Mouse (Mus musculus) small intestine, adult 2 months (tissue): ENCODE measurements around the gene Rnft2.

Source experiments
- CTCF ChIP-seq: fragments of 200-500 bp; IDR thresholded peaks from 2 replicates; pipeline ENCODE4 v1.5.1; 2012; ENCODE audit warnings: low read depth, mild to moderate bottlenecking, control low read depth, inconsistent platforms, low read length, moderate library complexity, mixed read lengths; ENCODE audit not compliant: insufficient replicate concordance, insufficient read length; ENCODE audit errors: extremely low read depth
- POLR2A ChIP-seq: fragments of 200-500 bp; IDR thresholded peaks from 2 replicates; pipeline ENCODE4 v1.6.1; 2012; ENCODE audit warnings: low read depth, mild to moderate bottlenecking, control low read depth, inconsistent platforms, low read length, moderate library complexity

- TF ChIP-seq POLR2A (no peak), CTCF (no peak)
These were observed 15.7 kb upstream of the Rnft2 start for GRCm38 (mm10) chr5:118260642-118261041.
